Mouse (Mus musculus): Measurements from ENCODE around the gene Crat.

Gene Crat

GRCm38 (mm10) chr2:30408452-30409100, 7.0 kb downstream of the Crat start:
- DNase-seq (ENCODE audit: low read depth, low spot score) = no peak

GRCm38 (mm10) chr2:30407778-30408177, 7.8 kb downstream of the Crat start:
- no peak for DNase-seq (ENCODE audit: low read depth, low spot score)

GRCm38 (mm10) chr2:30407221-30407620, 8.4 kb downstream of the Crat start:
- no peak for DNase-seq (ENCODE audit: low read depth, low spot score)

GRCm38 (mm10) chr2:30403870-30404269, 11.7 kb downstream of the Crat start:
- no peak for DNase-seq (ENCODE audit: low read depth, low spot score)

- DNase-seq (ENCODE audit: low read depth, low spot score) = no peak
Measured at GRCm38 (mm10) chr2:30402843-30403242, 12.8 kb downstream of the Crat start.

- DNase-seq (ENCODE audit: low read depth, low spot score) = peak; percentile 67
Measured at GRCm38 (mm10) chr2:30402351-30402826, 13.2 kb downstream of the Crat start.

- peak; percentile 59 for DNase-seq (ENCODE audit: low read depth, low spot score)
Measured at GRCm38 (mm10) chr2:30401581-30401980, 14.0 kb downstream of the Crat start.

GRCm38 (mm10) chr2:30399191-30400171, 16.1 kb downstream of the Crat start:
- peak; percentile 93 for DNase-seq (ENCODE audit: low read depth, low spot score)

- DNase-seq (ENCODE audit: low read depth, low spot score) = no peak
Measured at GRCm38 (mm10) chr2:30397986-30398512, 17.6 kb downstream of the Crat start.

- no peak for DNase-seq (ENCODE audit: low read depth, low spot score)
Measured at GRCm38 (mm10) chr2:30396246-30396645, 19.4 kb downstream of the Crat start.

- DNase-seq (ENCODE audit: low read depth, low spot score) = no peak
Measured at GRCm38 (mm10) chr2:30395757-30396156, 19.9 kb downstream of the Crat start.

GRCm38 (mm10) chr2:30393370-30393656, 22.3 kb downstream of the Crat start:
- DNase-seq (ENCODE audit: low read depth, low spot score) = no peak

GRCm38 (mm10) chr2:30392577-30393369, 22.8 kb downstream of the Crat start:
- peak; percentile 83 for DNase-seq (ENCODE audit: low read depth, low spot score)

- DNase-seq (ENCODE audit: low read depth, low spot score) = peak; percentile 100
Measured at GRCm38 (mm10) chr2:30392114-30392576, 23.5 kb downstream of the Crat start, which contains the start of gene Dolpp1. Dolpp1 (plus strand) TSS chr2:30392254.

- no peak for DNase-seq (ENCODE audit: low read depth, low spot score)
Measured at GRCm38 (mm10) chr2:30389000-30389399, 26.6 kb downstream of the Crat start.

GRCm38 (mm10) chr2:30386913-30387312, 28.7 kb downstream of the Crat start:
- no peak for DNase-seq (ENCODE audit: low read depth, low spot score)

- DNase-seq (ENCODE audit: low read depth, low spot score) = no peak
Measured at GRCm38 (mm10) chr2:30385591-30385990, 30.0 kb downstream of the Crat start.

GRCm38 (mm10) chr2:30384814-30385213, 30.8 kb downstream of the Crat start:
- DNase-seq (ENCODE audit: low read depth, low spot score) = peak; percentile 79

GRCm38 (mm10) chr2:30381377-30381725, 34.3 kb downstream of the Crat start:
- DNase-seq (ENCODE audit: low read depth, low spot score) = no peak

GRCm38 (mm10) chr2:30380564-30381376, 34.8 kb downstream of the Crat start:
- DNase-seq (ENCODE audit: low read depth, low spot score) = no peak

- no peak for DNase-seq (ENCODE audit: low read depth, low spot score)
Measured at GRCm38 (mm10) chr2:30379307-30379706, 36.3 kb downstream of the Crat start.

All from brain, adult 2 months (tissue).